Mouse (Mus musculus) limb, embryonic 10.5 days (tissue): ENCODE measurements around the gene Ptprd. TPM values are rescaled to one million over a fixed set of nuclear protein-coding genes. Genes with fewer than 3 reads are reported as not detected.

Experiments
- DNase-seq: peaks from one replicate; pipeline ENCODE4 v3.0.0-alpha.2; 2017; ENCODE audit warnings: low spot score
- H3K27ac ChIP-seq: fragments of 300-500 bp; sonication (generic); 2 replicates; pipeline ENCODE4 v1.5.1; 2016; ENCODE audit warnings: mild to moderate bottlenecking
- H3K27me3 ChIP-seq: fragments of 300-500 bp; sonication (generic); 2 replicates; pipeline ENCODE4 v1.6.1; 2016; ENCODE audit warnings: low read depth, mild to moderate bottlenecking; ENCODE audit not compliant: poor library complexity, severe bottlenecking
- H3K36me3 ChIP-seq: fragments of 300-500 bp; sonication (generic); 2 replicates; pipeline ENCODE4 v1.6.1; 2016; ENCODE audit warnings: mild to moderate bottlenecking, moderate library complexity
- H3K4me1 ChIP-seq: fragments of 300-500 bp; sonication (generic); 2 replicates; pipeline ENCODE4 v1.6.1; 2016
- H3K4me3 ChIP-seq: fragments of 300-500 bp; sonication (generic); 2 replicates; pipeline ENCODE4 v1.5.1; 2016; ENCODE audit warnings: mild to moderate bottlenecking, moderate library complexity
- H3K9me3 ChIP-seq: fragments of 300-500 bp; sonication (generic); replicated peaks from 2 replicates; pipeline ENCODE4 v1.6.1; 2016; ENCODE audit warnings: mild to moderate bottlenecking
- WGBS: fragments of 180-500 bp; shearing (Covaris S2); methylation state at CpG from one replicate; pipeline ENCODE4 v1.1.7; 2016; 5-methylcytosine and 5-hydroxymethylcytosine counted together
- polyA plus RNA-seq: library from polyadenylated mRNA; unstranded; fragments of >200 nt; fragmentation: Nextera tagmentation; extraction: Ambion mirVana; gene quantifications from 2 replicates; pipeline ENCODE4 v1.2.1, GENCODE M21; 2016

Gene Ptprd
- polyA plus RNA-seq, 1 experiment from 2014 or later: 15.6 TPM

- no peaks in the 10 kb centered on the region for H3K9me3 ChIP-seq
- H3K4me1 ChIP-seq: no peaks in the 10 kb centered on the region
- no peak overlapping the region for H3K27ac ChIP-seq
- H3K27me3 ChIP-seq: no peaks in the 10 kb centered on the region
- H3K36me3 ChIP-seq: no peaks in the 10 kb centered on the region
- 93% methylated on average over 1 of the region's 1 CpGs for WGBS
- no peak for DNase-seq
- H3K4me3 ChIP-seq: no peak overlapping the region
Observed at GRCm38 (mm10) chr4:76155750-76156149, 2056.0 kb downstream of the Ptprd start.

DNA sequence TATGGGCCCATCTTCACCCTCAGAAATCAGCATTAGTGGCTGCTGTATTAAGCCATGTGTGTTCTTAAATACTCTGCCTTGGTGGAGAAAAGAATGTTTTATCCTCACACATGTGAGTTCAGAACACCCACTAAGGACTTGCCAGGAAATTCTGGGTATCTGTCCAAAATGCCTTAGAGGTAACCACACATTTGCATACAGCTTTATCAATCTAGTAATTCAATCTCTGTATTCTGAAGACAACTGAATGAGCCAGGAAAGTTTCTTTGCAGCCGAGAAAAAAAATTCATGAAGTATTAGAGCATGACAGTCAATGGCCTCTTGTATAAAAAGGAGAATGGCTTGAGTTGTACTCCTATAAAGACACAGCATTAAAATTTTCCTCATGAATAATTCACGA, 2057.6 kb downstream of the Ptprd start:
- Histone ChIP-seq H3K4me3 (no peak overlapping the region), H3K27ac (no peak overlapping the region), H3K27me3 (no peaks in the 10 kb centered on the region), H3K36me3 (no peaks in the 10 kb centered on the region), H3K9me3 (no peaks in the 10 kb centered on the region), H3K4me1 (no peaks in the 10 kb centered on the region)
- no peak for DNase-seq
- WGBS: 63% methylated on average over 2 of the region's 2 CpGs

GRCm38 (mm10) chr4:76144925-76145324, 2066.8 kb downstream of the Ptprd start:
- no peak for DNase-seq
- Histone ChIP-seq H3K4me1 (no peaks in the 10 kb centered on the region), H3K27ac (no peak overlapping the region), H3K9me3 (no peaks in the 10 kb centered on the region), H3K4me3 (no peak overlapping the region), H3K36me3 (no peaks in the 10 kb centered on the region), H3K27me3 (no peaks in the 10 kb centered on the region)
- 90% methylated on average over 4 of the region's 4 CpGs for WGBS

DNA sequence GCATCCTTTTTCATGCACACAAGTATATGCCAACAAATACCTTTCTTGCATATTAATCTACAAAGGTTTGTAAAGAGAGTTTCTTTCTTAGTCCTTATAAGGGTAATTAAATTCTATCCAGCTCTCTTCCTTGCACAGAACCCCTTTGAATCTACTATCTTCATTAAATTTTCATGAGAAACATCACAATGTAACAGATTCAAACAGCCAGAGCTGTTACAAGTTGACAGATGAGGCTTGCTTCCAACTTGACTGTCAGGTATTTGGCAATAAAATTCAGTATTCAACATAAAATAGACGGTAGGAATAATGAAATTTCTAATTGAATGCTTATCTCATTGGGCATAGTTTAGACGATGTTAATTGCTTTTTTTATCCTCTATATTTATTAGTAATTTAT, 2067.4 kb downstream of the Ptprd start:
- Histone ChIP-seq H3K27ac (no peak overlapping the region), H3K36me3 (no peaks in the 10 kb centered on the region), H3K27me3 (no peaks in the 10 kb centered on the region), H3K4me3 (no peak overlapping the region), H3K4me1 (no peaks in the 10 kb centered on the region), H3K9me3 (no peaks in the 10 kb centered on the region)
- 86% methylated on average over 2 of the region's 2 CpGs for WGBS
- DNase-seq: no peak

GRCm38 (mm10) chr4:76137901-76138300, 2073.9 kb downstream of the Ptprd start:
- H3K27ac ChIP-seq: no peak overlapping the region
- 91% methylated on average over 3 of the region's 3 CpGs for WGBS
- no peak for DNase-seq

DNA sequence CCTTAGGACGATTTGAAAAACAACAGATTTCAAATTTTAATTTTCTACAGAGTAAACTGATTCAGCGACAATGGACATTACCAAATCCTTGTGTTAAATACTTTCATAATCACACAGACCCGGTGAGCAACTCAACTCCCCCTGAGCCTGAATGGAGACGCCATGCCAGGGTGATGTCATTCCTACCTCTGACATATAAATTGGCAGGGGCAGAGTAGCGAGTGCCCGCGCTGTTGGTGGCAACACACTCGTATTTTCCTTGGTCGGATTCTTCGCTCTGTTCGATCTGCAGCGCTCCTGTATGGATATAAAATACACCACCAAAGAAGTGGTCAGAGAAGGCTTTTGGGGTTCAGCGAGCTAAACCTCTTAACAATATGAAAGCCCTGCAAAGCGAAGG, 2075.1 kb downstream of the Ptprd start:
- no peaks in the 10 kb centered on the region for H3K27me3 ChIP-seq
- no peaks in the 10 kb centered on the region for H3K9me3 ChIP-seq
- H3K36me3 ChIP-seq: no peaks in the 10 kb centered on the region
- 88% methylated on average over 14 of the region's 14 CpGs for WGBS
- H3K4me1 ChIP-seq: no peaks in the 10 kb centered on the region
- H3K27ac ChIP-seq: no peak overlapping the region
- no peak for DNase-seq
- H3K4me3 ChIP-seq: no peak overlapping the region

More at GRCm38 (mm10) chr4:76137901-76138300, 2073.9 kb downstream of the Ptprd start:
- Histone ChIP-seq H3K36me3 (no peaks in the 10 kb centered on the region), H3K9me3 (no peaks in the 10 kb centered on the region), H3K27me3 (no peaks in the 10 kb centered on the region), H3K4me1 (no peaks in the 10 kb centered on the region), H3K4me3 (no peak overlapping the region)

DNA sequence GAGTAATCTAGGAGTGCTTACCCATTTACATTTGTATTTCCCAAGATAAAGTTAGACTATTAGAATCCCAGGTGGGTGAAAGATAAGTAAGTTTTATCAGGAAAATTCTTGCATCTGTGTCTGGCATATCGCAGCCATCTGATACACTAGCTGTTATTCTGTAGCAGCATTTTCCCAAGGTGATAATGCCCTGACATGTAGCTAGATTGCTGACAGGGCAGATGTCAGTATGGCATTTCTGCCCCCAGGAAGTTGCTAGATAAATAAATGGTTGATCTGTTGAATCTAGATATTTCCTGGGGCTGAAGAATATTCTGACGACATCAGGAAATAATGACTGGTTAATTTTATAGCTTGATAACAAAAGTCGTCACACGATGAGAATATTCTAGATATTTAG, 2119.9 kb downstream of the Ptprd start:
- 94% methylated on average over 4 of the region's 4 CpGs for WGBS
- H3K36me3 ChIP-seq: peaks cover 7% of the 10 kb centered on the region; the same call in 1 of the 2 replicates
- no peak overlapping the region for H3K27ac ChIP-seq
- no peak overlapping the region for H3K4me3 ChIP-seq
- no peaks in the 10 kb centered on the region for H3K9me3 ChIP-seq
- H3K4me1 ChIP-seq: no peaks in the 10 kb centered on the region
- no peaks in the 10 kb centered on the region for H3K27me3 ChIP-seq
- no peak for DNase-seq

DNA sequence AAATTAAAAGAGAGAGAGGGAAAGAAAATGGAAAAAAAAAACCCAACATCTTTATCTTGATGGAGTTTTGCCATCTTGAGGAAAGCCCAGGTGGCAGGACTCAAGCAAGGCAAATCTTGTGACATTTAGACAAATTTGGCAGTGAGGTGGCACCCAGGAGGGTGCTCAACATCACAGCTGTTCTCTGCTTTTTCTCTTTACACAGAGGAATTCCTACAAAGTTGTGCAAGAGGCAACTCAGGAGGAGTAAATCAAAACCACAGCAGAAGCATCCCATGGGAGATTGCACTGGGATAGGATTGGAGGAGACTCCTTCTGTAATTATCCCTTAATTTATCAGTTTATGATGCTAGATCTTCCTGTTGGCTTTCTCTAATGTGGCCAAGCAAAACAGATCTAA, 2121.9 kb downstream of the Ptprd start:
- Histone ChIP-seq H3K9me3 (no peaks in the 10 kb centered on the region), H3K36me3 (peaks cover 19% of the 10 kb centered on the region; the same call in 1 of the 2 replicates), H3K4me3 (no peak overlapping the region), H3K4me1 (no peaks in the 10 kb centered on the region), H3K27ac (no peak overlapping the region), H3K27me3 (no peaks in the 10 kb centered on the region)
- DNase-seq: no peak

DNA sequence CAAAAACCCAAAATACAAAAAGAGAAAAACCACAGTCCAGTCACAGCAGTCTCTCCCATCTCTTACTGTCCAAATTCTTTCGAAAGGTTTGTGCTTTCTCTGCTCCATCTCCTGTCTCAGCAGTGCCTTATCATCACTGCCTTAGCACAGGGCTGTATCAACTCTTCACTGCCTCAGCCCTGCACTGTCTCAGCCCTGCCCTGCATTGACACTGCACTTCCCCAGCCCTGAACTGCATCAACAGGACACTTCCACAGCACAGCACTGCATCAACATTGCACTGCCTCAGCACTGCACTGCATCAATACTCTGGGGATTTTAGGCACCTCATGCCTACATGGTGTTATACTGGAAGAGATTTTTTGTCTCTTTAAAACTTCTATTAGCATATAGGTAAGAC, 2135.7 kb downstream of the Ptprd start:
- WGBS: 89% methylated on average over 1 of the region's 1 CpGs
- Histone ChIP-seq H3K27ac (no peak overlapping the region), H3K9me3 (no peaks in the 10 kb centered on the region), H3K36me3 (no peaks in the 10 kb centered on the region), H3K4me1 (no peaks in the 10 kb centered on the region), H3K4me3 (no peak overlapping the region), H3K27me3 (no peaks in the 10 kb centered on the region)
- DNase-seq: no peak

DNA sequence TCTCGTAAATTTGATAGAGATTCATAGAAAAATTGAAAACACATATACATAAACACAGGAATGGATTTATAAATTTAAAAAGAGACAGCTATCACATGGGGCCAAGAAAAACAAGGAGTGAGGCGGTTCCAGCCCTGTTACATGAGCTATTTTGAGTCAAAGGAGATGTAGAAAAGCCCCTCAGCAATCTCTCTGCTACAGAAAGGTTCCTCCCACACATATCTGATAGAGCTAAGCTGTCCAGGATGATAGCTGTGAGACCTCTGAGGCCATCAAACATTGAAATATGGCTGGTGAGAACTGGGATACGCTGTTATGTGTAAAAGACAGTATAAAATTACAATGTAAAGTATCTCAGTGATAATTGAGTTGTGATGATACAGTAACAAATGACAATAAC, 2138.5 kb downstream of the Ptprd start:
- Histone ChIP-seq H3K36me3 (no peaks in the 10 kb centered on the region), H3K27ac (no peak overlapping the region), H3K9me3 (no peaks in the 10 kb centered on the region), H3K27me3 (no peaks in the 10 kb centered on the region), H3K4me3 (no peak overlapping the region), H3K4me1 (no peaks in the 10 kb centered on the region)
- DNase-seq: no peak
- 89% methylated on average over 3 of the region's 3 CpGs for WGBS

GRCm38 (mm10) chr4:76071720-76072119, 2140.0 kb downstream of the Ptprd start:
- Histone ChIP-seq H3K9me3 (no peaks in the 10 kb centered on the region), H3K27me3 (no peaks in the 10 kb centered on the region), H3K4me1 (no peaks in the 10 kb centered on the region), H3K27ac (no peak overlapping the region), H3K36me3 (no peaks in the 10 kb centered on the region), H3K4me3 (no peak overlapping the region)
- DNase-seq: no peak
- 86% methylated on average over 6 of the region's 6 CpGs for WGBS

DNA sequence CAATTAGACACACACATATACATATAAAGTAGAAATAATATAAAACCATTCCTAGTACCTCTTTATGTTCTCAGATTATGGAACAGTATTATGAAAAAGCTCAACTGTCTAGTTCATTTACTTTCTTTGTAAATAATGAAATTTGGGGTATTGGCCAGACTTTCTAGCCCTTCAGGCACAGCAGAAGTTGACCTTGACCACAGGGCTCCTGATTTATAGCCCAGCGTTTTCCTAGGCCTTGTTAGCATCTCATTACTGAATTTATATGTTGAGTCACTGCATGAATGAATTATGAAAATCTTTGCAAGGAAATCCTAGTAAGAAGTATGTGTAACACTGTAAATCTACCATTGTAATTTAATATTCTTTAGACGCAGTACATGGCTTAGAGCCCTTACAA, 2154.9 kb downstream of the Ptprd start:
- Histone ChIP-seq H3K27me3 (no peaks in the 10 kb centered on the region), H3K27ac (no peak overlapping the region), H3K4me3 (no peak overlapping the region), H3K4me1 (no peaks in the 10 kb centered on the region), H3K9me3 (no peaks in the 10 kb centered on the region), H3K36me3 (0 out of 2 replicates have a peak, but pooled peaks cover 3% of the 10 kb centered on the region)
- 82% methylated on average over 2 of the region's 2 CpGs for WGBS
- no peak for DNase-seq

- WGBS: 80% methylated on average over 2 of the region's 2 CpGs
- Histone ChIP-seq H3K36me3 (no peaks in the 10 kb centered on the region), H3K27ac (no peak overlapping the region)
Observed at GRCm38 (mm10) chr4:76045650-76046049, 2166.1 kb downstream of the Ptprd start.

GRCm38 (mm10) chr4:76044802-76045201, 2167.0 kb downstream of the Ptprd start:
- Histone ChIP-seq H3K27ac (no peak overlapping the region), H3K4me1 (peaks cover 7% of the 10 kb centered on the region; the same call in 1 of the 2 replicates), H3K9me3 (no peaks in the 10 kb centered on the region), H3K27me3 (no peaks in the 10 kb centered on the region), H3K36me3 (no peaks in the 10 kb centered on the region), H3K4me3 (no peak overlapping the region)
- 46% methylated on average over 1 of the region's 1 CpGs for WGBS
- DNase-seq: no peak

More at GRCm38 (mm10) chr4:76045650-76046049, 2166.1 kb downstream of the Ptprd start:
- peaks cover 7% of the 10 kb centered on the region; the same call in 1 of the 2 replicates for H3K4me1 ChIP-seq
- H3K4me3 ChIP-seq: no peak overlapping the region
- H3K27me3 ChIP-seq: no peaks in the 10 kb centered on the region
- DNase-seq: no peak
- H3K9me3 ChIP-seq: no peaks in the 10 kb centered on the region
